Mouse (Mus musculus): Measurements from ENCODE around the gene Ank3. TPM values are rescaled to one million over a fixed set of nuclear protein-coding genes. Genes with fewer than 3 reads are reported as not detected.
A peak's percentile ranks its signal among the peaks of the same experiment; 100 is the strongest.

The Ank3 gene
- polyA plus RNA-seq, 1 experiment from 2014 or later, result 69.3 TPM

- under 1% methylated on average over 26 of the region's 26 CpGs for WGBS
- Histone ChIP-seq H3K4me3 (ENCODE audit: low read length) (peak overlapping the region; percentile 53), H3K4me1 (ENCODE audit: control insufficient read depth, insufficient read depth, low read depth, low read length) (peaks cover 19% of the 10 kb centered on the region), H3K36me3 (ENCODE audit: control insufficient read depth, insufficient read depth, low read length) (no peaks in the 10 kb centered on the region), H3K4me2 (ENCODE audit: low read length) (peak overlapping the region; percentile 99), H3K9me3 (ENCODE audit: control insufficient read depth, low read length) (no peaks in the 10 kb centered on the region), H3K9ac (ENCODE audit: low read depth, low read length) (peak overlapping the region; percentile 59), H3K27ac (ENCODE audit: low read depth, low read length) (no peak overlapping the region), H3K27me3 (replicated peaks; ENCODE audit: control insufficient read depth, insufficient read depth, low read length) (peaks cover 13% of the 10 kb centered on the region)
- ATAC-seq, result peak; percentile 48
Measured at GRCm38 (mm10) chr10:69398197-69398762, 293 bp upstream of the Ank3 start.

- Histone ChIP-seq H3K27ac (ENCODE audit: low read depth, low read length) (no peak overlapping the region), H3K4me2 (ENCODE audit: low read length) (peak overlapping the region; percentile 99), H3K9ac (ENCODE audit: low read depth, low read length) (no peak overlapping the region), H3K9me3 (ENCODE audit: control insufficient read depth, low read length) (no peaks in the 10 kb centered on the region), H3K36me3 (ENCODE audit: control insufficient read depth, insufficient read depth, low read length) (no peaks in the 10 kb centered on the region), H3K4me3 (ENCODE audit: low read length) (peak overlapping the region; percentile 53), H3K4me1 (ENCODE audit: control insufficient read depth, insufficient read depth, low read depth, low read length) (peaks cover 19% of the 10 kb centered on the region), H3K27me3 (replicated peaks; ENCODE audit: control insufficient read depth, insufficient read depth, low read length) (peaks cover 13% of the 10 kb centered on the region)
- no peak for ATAC-seq
- 5% methylated on average over 17 of the region's 17 CpGs for WGBS
Measured at GRCm38 (mm10) chr10:69399814-69400385, 1.3 kb downstream of the Ank3 start.

GRCm38 (mm10) chr10:69405431-69405830 lies 6.9 kb downstream of the Ank3 start:
- Histone ChIP-seq H3K9ac (ENCODE audit: low read depth, low read length) (no peak overlapping the region), H3K36me3 (ENCODE audit: control insufficient read depth, insufficient read depth, low read length) (no peaks in the 10 kb centered on the region), H3K4me1 (ENCODE audit: control insufficient read depth, insufficient read depth, low read depth, low read length) (peaks cover under 1% of the 10 kb centered on the region; the same call in 1 of the 2 replicates), H3K4me3 (ENCODE audit: low read length) (no peak overlapping the region), H3K4me2 (ENCODE audit: low read length) (no peak overlapping the region), H3K27ac (ENCODE audit: low read depth, low read length) (no peak overlapping the region), H3K27me3 (replicated peaks; ENCODE audit: control insufficient read depth, insufficient read depth, low read length) (peaks cover 6% of the 10 kb centered on the region), H3K9me3 (ENCODE audit: control insufficient read depth, low read length) (no peaks in the 10 kb centered on the region)
- 74% methylated on average over 4 of the region's 4 CpGs for WGBS
- ATAC-seq, result no peak

- Histone ChIP-seq H3K27me3 (replicated peaks; ENCODE audit: control insufficient read depth, insufficient read depth, low read length) (no peaks in the 10 kb centered on the region), H3K9ac (ENCODE audit: low read depth, low read length) (no peak overlapping the region), H3K9me3 (ENCODE audit: control insufficient read depth, low read length) (no peaks in the 10 kb centered on the region), H3K4me2 (ENCODE audit: low read length) (no peak overlapping the region), H3K27ac (ENCODE audit: low read depth, low read length) (no peak overlapping the region), H3K4me3 (ENCODE audit: low read length) (no peak overlapping the region), H3K36me3 (ENCODE audit: control insufficient read depth, insufficient read depth, low read length) (no peaks in the 10 kb centered on the region), H3K4me1 (ENCODE audit: control insufficient read depth, insufficient read depth, low read depth, low read length) (no peaks in the 10 kb centered on the region)
- no peak for ATAC-seq
- WGBS, result 70% methylated on average over 12 of the region's 12 CpGs
Measured at GRCm38 (mm10) chr10:69414888-69415287, 16.3 kb downstream of the Ank3 start.

GRCm38 (mm10) chr10:69418716-69419115 lies 20.1 kb downstream of the Ank3 start:
- Histone ChIP-seq H3K9ac (ENCODE audit: low read depth, low read length) (no peak overlapping the region), H3K27ac (ENCODE audit: low read depth, low read length) (no peak overlapping the region), H3K27me3 (replicated peaks; ENCODE audit: control insufficient read depth, insufficient read depth, low read length) (no peaks in the 10 kb centered on the region), H3K4me3 (ENCODE audit: low read length) (no peak overlapping the region), H3K9me3 (ENCODE audit: control insufficient read depth, low read length) (no peaks in the 10 kb centered on the region), H3K4me1 (ENCODE audit: control insufficient read depth, insufficient read depth, low read depth, low read length) (no peaks in the 10 kb centered on the region), H3K36me3 (ENCODE audit: control insufficient read depth, insufficient read depth, low read length) (no peaks in the 10 kb centered on the region), H3K4me2 (ENCODE audit: low read length) (no peak overlapping the region)
- WGBS, result 95% methylated on average over 8 of the region's 8 CpGs
- ATAC-seq, result no peak

GRCm38 (mm10) chr10:69420306-69420705 lies 21.7 kb downstream of the Ank3 start:
- Histone ChIP-seq H3K9ac (ENCODE audit: low read depth, low read length) (no peak overlapping the region), H3K4me3 (ENCODE audit: low read length) (no peak overlapping the region), H3K9me3 (ENCODE audit: control insufficient read depth, low read length) (no peaks in the 10 kb centered on the region), H3K4me2 (ENCODE audit: low read length) (no peak overlapping the region), H3K4me1 (ENCODE audit: control insufficient read depth, insufficient read depth, low read depth, low read length) (no peaks in the 10 kb centered on the region), H3K36me3 (ENCODE audit: control insufficient read depth, insufficient read depth, low read length) (no peaks in the 10 kb centered on the region), H3K27me3 (replicated peaks; ENCODE audit: control insufficient read depth, insufficient read depth, low read length) (no peaks in the 10 kb centered on the region), H3K27ac (ENCODE audit: low read depth, low read length) (no peak overlapping the region)
- no peak for ATAC-seq
- WGBS, result 87% methylated on average over 6 of the region's 6 CpGs

- no peaks in the 10 kb centered on the region for H3K9me3 ChIP-seq (ENCODE audit: control insufficient read depth, low read length)
- 98% methylated on average over 3 of the region's 3 CpGs for WGBS
- no peaks in the 10 kb centered on the region for H3K27me3 ChIP-seq (replicated peaks; ENCODE audit: control insufficient read depth, insufficient read depth, low read length)
Measured at GRCm38 (mm10) chr10:69424051-69424450, 25.5 kb downstream of the Ank3 start.

GRCm38 (mm10) chr10:69430138-69430537 lies 31.6 kb downstream of the Ank3 start:
- H3K4me3 ChIP-seq (ENCODE audit: low read length), result no peak overlapping the region
- no peaks in the 10 kb centered on the region for H3K27me3 ChIP-seq (replicated peaks; ENCODE audit: control insufficient read depth, insufficient read depth, low read length)
- WGBS, result 86% methylated on average over 4 of the region's 4 CpGs
- no peaks in the 10 kb centered on the region for H3K36me3 ChIP-seq (ENCODE audit: control insufficient read depth, insufficient read depth, low read length)
- no peak overlapping the region for H3K27ac ChIP-seq (ENCODE audit: low read depth, low read length)
- no peaks in the 10 kb centered on the region for H3K9me3 ChIP-seq (ENCODE audit: control insufficient read depth, low read length)
- no peaks in the 10 kb centered on the region for H3K4me1 ChIP-seq (ENCODE audit: control insufficient read depth, insufficient read depth, low read depth, low read length)
- ATAC-seq, result no peak
- no peak overlapping the region for H3K4me2 ChIP-seq (ENCODE audit: low read length)
- H3K9ac ChIP-seq (ENCODE audit: low read depth, low read length), result no peak overlapping the region

More at GRCm38 (mm10) chr10:69424051-69424450, 25.5 kb downstream of the Ank3 start:
- Histone ChIP-seq H3K4me2 (ENCODE audit: low read length) (no peak overlapping the region), H3K4me1 (ENCODE audit: control insufficient read depth, insufficient read depth, low read depth, low read length) (no peaks in the 10 kb centered on the region), H3K27ac (ENCODE audit: low read depth, low read length) (no peak overlapping the region), H3K4me3 (ENCODE audit: low read length) (no peak overlapping the region), H3K36me3 (ENCODE audit: control insufficient read depth, insufficient read depth, low read length) (no peaks in the 10 kb centered on the region), H3K9ac (ENCODE audit: low read depth, low read length) (no peak overlapping the region)
- no peak for ATAC-seq

GRCm38 (mm10) chr10:69431101-69431500 lies 32.5 kb downstream of the Ank3 start:
- Histone ChIP-seq H3K27me3 (replicated peaks; ENCODE audit: control insufficient read depth, insufficient read depth, low read length) (no peaks in the 10 kb centered on the region), H3K9ac (ENCODE audit: low read depth, low read length) (no peak overlapping the region), H3K27ac (ENCODE audit: low read depth, low read length) (no peak overlapping the region), H3K9me3 (ENCODE audit: control insufficient read depth, low read length) (no peaks in the 10 kb centered on the region), H3K4me3 (ENCODE audit: low read length) (no peak overlapping the region), H3K36me3 (ENCODE audit: control insufficient read depth, insufficient read depth, low read length) (no peaks in the 10 kb centered on the region), H3K4me2 (ENCODE audit: low read length) (no peak overlapping the region), H3K4me1 (ENCODE audit: control insufficient read depth, insufficient read depth, low read depth, low read length) (no peaks in the 10 kb centered on the region)
- WGBS, result 74% methylated on average over 7 of the region's 7 CpGs
- ATAC-seq, result no peak

Measured in hindbrain, embryonic 16.5 days (tissue).